Mouse (Mus musculus): ENCODE measurements around the gene Ppm1a. TPM values are rescaled to one million over a fixed set of nuclear protein-coding genes. Genes with fewer than 3 reads are reported as not detected.
A peak's percentile ranks its signal among the peaks of the same experiment; 100 is the strongest.

Gene Ppm1a
- total RNA-seq, 2 experiments from 2014 or later = 226 to 239 TPM

DNA sequence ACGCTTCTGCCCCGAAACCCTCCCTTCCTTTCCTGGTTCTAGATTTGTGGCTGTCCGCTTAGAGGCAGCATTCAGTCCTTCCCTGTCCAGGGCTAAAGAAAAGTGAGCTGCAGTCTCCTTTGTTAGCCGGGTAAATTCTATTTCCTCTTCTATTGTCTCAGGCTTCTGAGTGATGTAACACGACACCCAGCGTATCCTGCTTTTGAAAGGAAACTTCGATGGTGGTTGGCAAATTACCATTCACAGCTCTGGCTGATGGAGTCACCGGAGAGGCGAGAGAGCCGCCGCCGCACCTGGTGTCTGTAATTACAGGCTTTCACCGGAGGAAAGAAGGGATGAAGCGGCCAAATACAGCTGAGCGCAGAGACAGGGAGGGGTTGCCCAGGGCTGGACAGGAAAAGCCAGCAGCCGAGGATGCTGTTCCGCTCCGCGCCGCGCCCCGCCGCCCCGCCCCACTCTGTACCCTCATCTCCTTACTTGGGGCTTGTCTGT is 63.7 kb downstream of the Ppm1a start:
- DNase-seq (ENCODE audit: low spot score in 2 of 2) = peak; percentile 22 to 32

DNA sequence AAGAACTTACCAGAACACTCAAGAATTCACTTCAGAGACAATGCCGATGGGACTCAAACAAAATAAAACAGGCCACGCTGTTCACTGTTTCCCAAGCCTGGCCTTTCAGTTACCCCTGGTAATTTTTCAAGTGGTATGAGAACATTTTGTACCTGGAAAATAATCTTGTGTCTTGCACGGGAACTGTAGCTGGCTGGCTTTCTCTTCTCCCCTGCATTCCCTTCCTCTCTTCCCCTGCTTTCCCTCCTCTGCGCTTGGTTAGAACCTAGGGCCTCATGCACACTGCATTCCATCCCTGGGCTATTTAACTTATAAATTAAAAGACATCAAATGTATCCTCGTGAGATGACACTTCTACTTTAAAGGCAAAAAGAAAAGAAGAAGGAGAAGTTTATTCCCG is 64.3 kb downstream of the Ppm1a start:
- DNase-seq (ENCODE audit: low spot score in 2 of 2) = no peak

DNA sequence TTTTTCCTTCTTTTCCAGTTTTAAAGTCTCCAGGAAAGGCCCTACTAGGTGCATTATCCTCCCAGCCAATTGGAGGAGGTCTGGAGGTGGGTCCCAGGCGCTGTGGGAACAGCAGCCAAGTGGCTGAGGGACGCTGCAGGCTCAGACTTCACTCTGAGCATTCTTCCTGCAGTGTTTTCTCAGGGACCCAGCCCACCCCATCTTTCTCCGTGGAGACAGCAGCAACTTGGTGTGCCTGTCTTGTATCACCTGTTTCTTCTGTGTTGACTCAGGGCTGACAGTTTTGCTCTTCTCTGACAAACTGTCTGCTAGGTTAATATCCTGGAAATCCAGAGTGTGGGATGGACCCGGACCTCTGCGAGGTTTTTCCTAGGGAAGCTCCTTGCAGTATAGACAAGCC is 68.4 kb downstream of the Ppm1a start:
- no peak for DNase-seq (ENCODE audit: low spot score in 2 of 2)

DNA sequence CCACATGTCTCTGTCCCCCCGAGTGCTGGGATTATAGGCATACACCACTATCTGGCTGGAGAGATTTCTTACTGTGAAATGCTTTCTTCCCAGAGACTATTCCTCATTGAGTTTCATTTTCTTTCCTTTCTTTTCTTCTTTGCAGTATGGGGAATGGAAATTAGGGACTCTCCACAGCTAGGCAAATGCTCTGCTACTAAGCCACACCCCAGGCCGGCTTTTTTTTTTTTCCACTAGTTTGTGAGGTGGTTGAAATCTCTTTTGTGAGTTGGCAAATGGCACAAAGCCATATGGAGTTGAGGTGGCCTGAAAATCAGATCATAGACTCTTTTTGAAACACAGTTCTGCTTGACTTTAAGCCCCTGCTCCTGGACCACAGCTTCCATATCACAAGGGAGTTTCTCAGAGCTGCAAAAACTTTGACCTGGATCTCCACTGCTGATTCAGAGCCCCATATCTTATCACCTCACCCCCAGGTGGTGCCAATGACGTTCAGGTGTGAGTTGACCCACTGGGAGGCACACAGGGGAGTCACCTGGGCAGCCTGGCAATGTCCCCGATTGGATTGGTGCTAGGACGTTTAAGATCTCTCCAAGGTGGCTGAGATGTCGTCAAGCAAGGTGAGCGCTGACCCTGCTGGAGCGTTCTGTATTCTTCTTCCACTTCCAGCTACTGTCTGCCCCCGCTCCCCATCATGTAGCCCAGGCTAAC is 71.7 kb downstream of the Ppm1a start:
- DNase-seq (ENCODE audit: low spot score in 2 of 2) = no peak

DNA sequence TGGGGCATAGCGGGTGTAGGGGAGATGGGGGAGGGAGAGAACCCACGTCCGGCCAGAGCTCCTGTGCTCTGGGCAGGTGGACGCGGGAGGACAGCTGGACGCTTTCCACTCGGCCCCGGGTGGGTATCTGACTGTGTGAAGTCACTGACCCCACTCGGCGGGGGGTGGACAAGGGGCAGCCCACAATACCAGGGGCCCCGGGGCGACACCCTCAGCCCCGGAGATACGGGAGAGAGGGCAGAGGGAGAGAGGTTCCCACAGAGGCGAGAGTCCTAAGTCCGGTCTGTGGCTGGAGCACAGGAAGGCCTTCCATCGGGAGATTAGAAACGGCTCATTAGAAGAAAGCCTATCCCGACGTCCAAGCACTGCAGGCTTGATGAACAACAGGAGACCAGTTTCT is 72.5 kb downstream of the Ppm1a start:
- no peak for DNase-seq (ENCODE audit: low spot score in 2 of 2)

DNA sequence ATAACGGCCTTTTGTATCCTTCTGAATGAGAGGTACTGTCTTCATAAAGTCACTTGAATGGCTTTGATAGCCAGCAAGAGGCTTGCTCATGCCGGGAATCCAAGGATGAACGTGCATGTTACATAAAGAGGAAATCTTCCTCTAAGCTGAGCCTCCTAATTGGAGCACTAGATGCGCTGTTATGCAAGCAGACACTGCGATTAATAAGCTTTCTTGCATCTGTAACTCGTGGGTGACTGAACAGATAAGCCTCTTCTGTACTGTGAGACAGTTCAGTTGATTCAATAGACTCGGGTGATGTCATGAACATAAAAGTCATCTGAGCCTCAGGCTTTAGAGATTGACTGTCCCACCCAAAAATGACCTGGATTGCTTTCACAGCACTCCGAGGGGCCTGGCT is 73.1 kb downstream of the Ppm1a start:
- no peak for DNase-seq (ENCODE audit: low spot score in 2 of 2)

DNA sequence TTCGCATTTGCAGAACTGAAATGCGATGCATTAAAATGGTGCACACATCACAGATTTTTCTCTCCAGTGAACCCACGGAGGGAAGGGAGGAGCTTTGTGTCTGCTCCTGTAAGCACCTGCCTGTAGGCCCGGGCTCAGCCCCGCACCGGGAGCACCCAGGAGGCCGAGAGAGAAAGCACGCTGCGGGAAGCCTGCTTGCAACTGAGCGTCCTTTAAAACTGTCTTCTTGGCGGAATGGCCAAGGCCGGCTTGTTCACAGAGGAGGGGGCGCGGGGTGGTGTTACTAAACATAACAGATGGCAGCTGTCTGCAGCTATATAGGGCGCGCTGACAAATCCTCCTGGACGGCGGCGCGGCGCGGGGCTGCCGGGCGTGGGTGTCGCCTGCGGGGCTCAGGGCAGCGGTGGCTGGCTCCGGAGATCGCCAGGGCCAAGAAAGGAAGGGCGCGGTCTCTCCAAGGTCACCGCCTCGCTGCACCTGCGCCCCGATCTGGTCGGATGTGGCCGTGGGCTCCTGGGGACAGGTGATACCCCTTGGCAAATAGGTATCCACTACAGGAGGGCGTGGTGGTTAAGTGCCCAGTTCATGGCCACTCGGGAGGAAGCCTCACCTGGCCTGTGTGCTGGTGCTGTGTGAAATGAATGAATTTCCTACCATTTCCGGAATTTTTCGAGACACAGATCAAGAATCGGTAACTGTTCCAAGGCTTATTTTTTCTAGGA is 74.6 kb downstream of the Ppm1a start:
- peak; percentile 49 to 60 for DNase-seq (ENCODE audit: low spot score in 2 of 2)

DNA sequence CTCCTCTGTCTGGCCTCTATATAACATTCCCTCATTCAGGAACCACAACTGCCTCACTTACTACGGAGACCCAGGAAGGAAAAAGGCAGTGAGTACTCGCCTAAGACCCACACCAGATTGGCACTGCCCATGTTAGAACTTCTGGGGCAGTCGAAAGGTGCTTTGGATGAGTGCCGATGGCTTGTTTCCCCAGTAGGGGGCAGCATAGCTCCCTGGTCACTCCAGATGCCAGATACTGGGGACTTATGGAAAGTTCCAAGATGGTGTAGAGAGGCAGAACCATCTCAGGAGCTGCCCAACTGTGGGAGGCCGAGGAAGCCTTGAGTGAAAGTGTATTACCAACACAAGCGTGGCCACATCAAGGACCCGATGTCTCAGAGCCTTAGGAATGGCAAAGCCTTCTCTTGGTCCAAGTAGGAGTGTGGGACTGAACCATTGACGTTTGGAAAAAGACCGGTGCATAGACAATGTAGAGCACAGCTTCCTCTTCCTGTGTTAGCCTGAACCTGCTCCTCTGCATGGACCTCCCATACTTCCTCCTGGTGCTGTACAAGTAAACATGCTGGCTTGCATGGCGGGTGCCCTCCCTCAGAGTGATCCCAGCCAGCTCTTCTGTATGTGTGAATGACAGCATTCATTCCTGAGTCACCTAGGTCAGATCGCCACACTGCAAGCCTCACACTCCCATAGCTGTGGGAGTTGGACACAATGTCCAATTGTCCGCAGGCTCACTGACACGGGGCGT is 77.7 kb downstream of the Ppm1a start:
- no peak for DNase-seq (ENCODE audit: low spot score in 2 of 2)

DNA sequence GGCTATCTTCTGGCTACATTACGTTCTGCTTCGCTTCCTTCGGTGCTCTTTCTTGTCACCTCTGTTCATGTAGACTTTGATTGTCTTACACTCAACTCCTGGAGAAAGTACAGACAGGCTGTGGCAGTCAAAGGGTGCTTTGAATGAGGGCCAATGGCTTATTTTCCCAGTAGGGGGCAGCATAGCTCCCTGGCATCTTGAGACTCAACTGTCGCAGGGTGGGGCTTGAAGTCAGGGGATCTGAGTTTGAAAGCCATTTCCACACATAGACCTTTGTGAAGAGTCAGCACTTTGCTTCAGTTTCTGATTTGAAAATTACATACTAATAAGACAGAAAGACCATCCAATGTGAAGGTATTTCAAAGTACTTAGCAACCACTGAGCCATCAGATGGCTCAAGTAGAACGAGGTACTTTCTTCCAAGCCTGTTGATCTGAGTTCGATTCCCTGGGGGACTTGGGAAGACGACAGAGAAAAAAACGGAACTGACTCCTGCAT is 78.3 kb downstream of the Ppm1a start:
- no peak for DNase-seq (ENCODE audit: low spot score in 2 of 2)

DNA sequence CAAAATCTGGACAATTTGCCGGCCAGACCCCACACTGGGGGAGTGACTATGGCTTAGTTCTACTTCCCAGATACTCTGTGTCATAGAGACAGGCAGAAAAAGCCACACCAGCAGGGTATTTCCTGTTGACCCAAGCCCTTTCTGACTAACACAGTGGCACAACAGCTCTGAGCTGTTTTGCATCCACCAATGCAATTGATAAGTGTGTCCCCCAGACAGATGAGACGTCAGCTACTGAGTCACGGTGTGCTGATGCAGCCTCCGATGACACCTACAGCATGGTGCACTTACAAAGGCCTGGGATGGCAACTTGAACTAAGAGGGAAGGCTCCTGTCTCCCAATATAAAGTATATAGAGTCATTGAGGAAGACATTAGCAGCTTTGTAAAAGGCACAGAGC is 80.0 kb downstream of the Ppm1a start:
- no peak for DNase-seq (ENCODE audit: low spot score in 2 of 2)

DNA sequence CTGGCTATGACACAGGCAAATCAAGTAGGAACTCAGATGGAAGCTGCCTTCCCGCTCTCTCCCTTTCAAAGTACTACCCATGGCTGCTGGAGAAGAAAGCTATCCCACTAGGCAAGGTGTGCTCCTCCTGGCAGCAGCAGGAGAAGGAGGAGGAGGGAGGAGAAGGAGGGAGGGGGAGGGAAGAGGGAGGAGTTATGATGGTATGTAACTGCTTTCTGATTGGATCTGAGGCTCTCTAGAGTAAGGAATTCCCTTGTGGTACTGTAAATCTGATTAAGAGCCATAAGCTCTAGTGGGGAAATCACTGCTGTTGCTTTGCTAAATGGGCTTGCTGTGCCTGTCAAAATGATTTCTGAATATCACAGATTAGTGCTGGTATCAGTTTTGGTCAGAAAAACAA is 84.2 kb downstream of the Ppm1a start:
- no peak for DNase-seq (ENCODE audit: low spot score in 2 of 2)

DNA sequence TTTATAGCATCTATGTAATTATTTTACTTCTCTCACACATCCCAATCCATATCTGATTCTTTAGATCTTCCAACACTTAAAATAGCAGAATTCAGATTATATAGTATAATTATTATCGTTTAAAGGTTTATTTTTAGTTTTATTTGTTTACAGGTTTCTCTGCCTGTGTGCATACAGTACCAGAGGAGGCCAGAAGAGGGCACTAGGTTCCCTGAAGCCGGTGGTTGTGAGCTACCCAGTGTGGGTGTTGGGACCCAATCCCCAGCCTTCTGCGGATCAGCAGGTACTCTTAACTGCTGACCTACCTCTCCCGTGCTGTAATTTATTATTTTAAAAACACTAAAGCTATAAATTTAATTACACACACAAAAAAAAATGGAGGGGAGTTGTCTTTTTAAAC is 85.9 kb downstream of the Ppm1a start:
- no peak for DNase-seq (ENCODE audit: low spot score in 2 of 2)

DNA sequence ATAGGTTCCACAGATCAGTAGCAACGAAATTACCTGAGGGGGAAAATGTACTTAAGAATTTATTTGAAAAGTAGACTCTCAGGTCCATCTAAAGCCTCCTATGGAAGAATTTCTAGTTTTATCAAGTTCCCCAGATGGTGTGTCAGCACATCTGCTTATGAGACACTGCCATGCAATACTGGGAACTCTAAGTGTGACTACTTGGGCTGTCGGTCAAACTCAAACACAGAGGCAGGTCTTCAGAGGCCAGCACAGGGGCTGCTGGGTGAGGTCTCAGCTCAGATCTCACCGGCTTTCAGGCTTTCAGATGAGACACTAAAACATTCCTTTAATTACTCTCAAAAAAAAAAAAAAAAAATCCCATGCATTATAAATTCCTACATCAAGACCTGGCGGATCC is 86.3 kb downstream of the Ppm1a start:
- DNase-seq (ENCODE audit: low spot score in 2 of 2) = no peak

DNA sequence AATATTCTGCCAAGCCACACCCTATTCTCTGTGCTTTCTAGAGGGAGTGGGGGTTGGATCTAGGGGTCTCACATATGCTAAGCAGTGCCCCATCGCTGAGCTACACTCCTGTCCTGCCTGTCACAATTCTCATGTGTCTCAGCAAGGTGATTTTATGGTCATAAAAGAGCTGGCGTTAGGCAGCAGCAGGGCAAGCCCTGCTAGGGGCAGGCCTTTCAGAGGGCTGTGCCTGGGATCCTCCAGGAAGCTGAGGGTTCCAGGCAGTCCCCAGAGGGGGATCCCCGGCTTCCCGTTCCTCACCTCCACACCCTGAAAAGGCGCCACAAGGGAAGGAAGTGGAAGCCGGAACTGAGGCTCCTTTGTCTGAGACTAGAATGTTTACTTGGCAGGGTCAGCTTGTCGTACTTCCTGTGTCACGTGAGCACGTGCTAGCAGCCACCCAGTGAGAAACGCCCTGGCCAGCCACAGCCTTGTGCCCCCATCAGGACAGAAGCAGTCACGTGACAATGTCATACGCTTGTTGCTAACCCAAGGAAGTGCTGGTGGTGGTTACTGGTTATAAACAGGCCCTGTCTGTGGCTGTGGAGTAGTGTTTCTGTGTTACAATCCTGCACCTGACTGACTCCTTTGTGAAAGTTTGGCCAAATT is 86.8 kb downstream of the Ppm1a start:
- DNase-seq (ENCODE audit: low spot score in 2 of 2) = no peak

DNA sequence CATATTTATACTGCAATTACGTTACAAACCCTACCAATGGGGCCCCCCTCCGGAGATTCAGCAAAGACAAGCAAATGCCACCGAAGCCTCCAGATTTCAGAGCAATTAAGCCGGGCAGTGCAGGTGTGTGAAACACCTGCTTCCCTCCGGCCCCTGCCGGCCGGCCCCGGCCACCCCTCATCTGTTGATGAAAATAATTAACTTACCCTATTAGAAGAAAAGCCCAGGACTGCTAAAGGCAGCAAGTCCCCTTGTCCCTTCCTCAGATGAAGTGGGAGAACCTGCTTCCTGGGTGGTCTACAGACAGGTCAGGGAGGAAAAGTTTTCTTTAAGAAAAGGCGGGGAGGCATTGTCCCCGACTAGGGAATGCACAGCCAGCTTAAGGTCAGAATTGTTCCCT is 88.7 kb downstream of the Ppm1a start:
- no peak for DNase-seq (ENCODE audit: low spot score in 2 of 2)

DNA sequence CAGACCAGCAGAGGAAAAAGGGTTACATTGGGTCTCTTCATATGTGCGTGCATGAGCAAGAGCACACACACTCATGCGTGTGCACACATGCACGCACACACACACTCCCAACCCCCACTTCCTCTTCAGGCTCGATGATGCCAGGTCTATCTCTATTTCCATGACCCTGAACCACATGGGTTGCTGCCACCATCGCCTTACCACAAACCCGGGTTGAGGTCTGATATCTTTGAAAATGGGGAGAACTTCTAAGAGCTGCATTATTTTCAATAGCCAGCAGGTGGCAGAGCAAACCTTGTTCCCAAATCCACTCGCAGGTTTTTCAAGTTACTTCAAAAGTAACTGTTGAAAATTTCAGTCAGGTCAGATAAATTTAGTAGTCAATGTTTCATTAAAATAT is 90.5 kb downstream of the Ppm1a start:
- DNase-seq (ENCODE audit: low spot score in 2 of 2) = peak; percentile 56 to 65

Other genes with a start within 250 kb of the Ppm1a start
- 10 to 100 TPM; 32.3 TPM for gene Pcnx4, start 221.1 kb upstream of the Ppm1a start, total RNA-seq (2021)
- not detected for gene Gm4756, start 107.8 kb upstream of the Ppm1a start, total RNA-seq (2021)
- 10 to 100 TPM; 42.7 to 45.8 TPM for gene Dhrs7, start 92.5 kb upstream of the Ppm1a start, total RNA-seq (2021)
- not detected for gene Six6, start 182.4 kb downstream of the Ppm1a start, total RNA-seq (2021)
- 1 to 10 TPM; 3.8 to 6.6 TPM for gene 4930447C04Rik, start 183.3 kb downstream of the Ppm1a start, total RNA-seq (2021)